ENCODE assay signal across 9 mouse cellular contexts in the genomic region with DNA sequence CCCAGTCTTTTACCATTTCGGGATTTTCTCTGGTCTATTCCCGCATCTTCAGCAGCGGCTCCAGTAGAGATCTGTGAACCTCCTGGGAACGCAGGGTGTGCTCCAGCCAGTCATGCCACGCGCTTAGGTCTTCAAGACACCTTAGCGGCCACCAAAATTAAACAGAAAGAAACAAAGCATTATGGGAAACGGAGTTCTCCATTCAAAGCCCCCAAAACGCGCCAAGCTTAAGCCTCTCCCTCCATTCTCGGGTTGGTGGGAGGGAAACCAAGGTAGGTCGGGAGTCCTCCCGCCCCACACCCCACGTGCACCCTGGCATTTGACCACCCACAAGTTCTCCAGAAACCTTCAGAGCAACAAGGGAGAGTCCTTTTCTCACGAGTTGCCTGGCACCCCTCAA. TPM values are rescaled to one million over a fixed set of nuclear protein-coding genes. Genes with fewer than 3 reads are reported as not detected.
DNase-seq lines count a peak whose midpoint lies in the region; ATAC-seq and TF ChIP-seq lines count a peak whose summit lies in the region.
"Had no signal": no experiment of that assay in that cellular context is flagged by ENCODE, and none has a peak within 500 bp of the region (broad histone marks: within the 10 kb centered on the region; RNA-seq: fewer than 3 reads in every experiment).

No protein-coding gene starts in this region.

- H3K36me3 ChIP-seq in heart, postnatal 0 days (replicated peaks; ENCODE audit: control insufficient read depth, insufficient read depth, low read length) = no peaks in the 10 kb centered on the region
- H3K36me3 ChIP-seq in hindbrain, postnatal 0 days (ENCODE audit: insufficient read depth, low read length) = no peaks in the 10 kb centered on the region
- no peaks in the 10 kb centered on the region for H3K36me3 ChIP-seq in neural tube, embryonic 13.5 days

- H3K27me3 ChIP-seq in heart, postnatal 0 days (ENCODE audit: control insufficient read depth, insufficient read depth, low read length) = peaks cover 19% of the 10 kb centered on the region; the same call in 1 of the 2 replicates
- no peaks in the 10 kb centered on the region for H3K27me3 ChIP-seq in hindbrain, postnatal 0 days (ENCODE audit: insufficient read depth, low read length)
- H3K27me3 ChIP-seq in neural tube, embryonic 13.5 days = peaks cover 28% of the 10 kb centered on the region

- WGBS in heart, postnatal 0 days = 23% methylated on average over 15 of the region's 15 CpGs
- WGBS in hindbrain, postnatal 0 days = 20% methylated on average over 15 of the region's 15 CpGs
- WGBS in neural tube, embryonic 13.5 days = 16% methylated on average over 15 of the region's 15 CpGs

- no peak for DNase-seq in heart, postnatal 0 days (ENCODE audit: low spot score)
- no peak for DNase-seq in heart, postnatal 10 days
- DNase-seq in hindbrain, postnatal 0 days (ENCODE audit: low spot score) = peak; percentile 2
- no peak for DNase-seq in cerebellum, adult 8-10 months
- DNase-seq in natural killer cell, adult 2 months (ENCODE audit: low spot score in 2 of 2) = no peak
- DNase-seq in adipocyte (ENCODE audit: low spot score) = no peak

- no peaks in the 10 kb centered on the region for H3K4me1 ChIP-seq in heart, postnatal 0 days (ENCODE audit: control insufficient read depth, insufficient read depth)
- no peaks in the 10 kb centered on the region for H3K4me1 ChIP-seq in hindbrain, postnatal 0 days (ENCODE audit: insufficient read depth, low read length)
- peaks cover 11% of the 10 kb centered on the region; the same call in 1 of the 2 replicates for H3K4me1 ChIP-seq in neural tube, embryonic 13.5 days (replicated peaks)

- no peak for TF ChIP-seq CTCF in heart, postnatal 0 days (IDR thresholded peaks at IDR 0.05; ENCODE audit: low read depth)
- TF ChIP-seq CTCF in hindbrain, postnatal 0 days (IDR thresholded peaks at IDR 0.05; ENCODE audit: low read depth) = no peak

- TF ChIP-seq EP300 in heart, postnatal 0 days (IDR thresholded peaks at IDR 0.05; ENCODE audit: low read depth) = no peak

- H3K9ac ChIP-seq in heart, postnatal 0 days (replicated peaks; ENCODE audit: low read depth, low read length) = no peak overlapping the region
- no peak overlapping the region for H3K9ac ChIP-seq in hindbrain, postnatal 0 days (replicated peaks; ENCODE audit: low read length)
- peak overlapping the region; percentile 58 for H3K9ac ChIP-seq in neural tube, embryonic 13.5 days

- peak overlapping the region; percentile 67 for H3K4me2 ChIP-seq in heart, postnatal 0 days (ENCODE audit: low read depth, low read length)
- peak overlapping the region; percentile 82 for H3K4me2 ChIP-seq in hindbrain, postnatal 0 days (ENCODE audit: low read depth, low read length)
- H3K4me2 ChIP-seq in neural tube, embryonic 13.5 days = peak overlapping the region; percentile 88

- intact Hi-C loops in heart, postnatal 10 days (cut with DNase I) = no loop called here

- H3K4me3 ChIP-seq in heart, postnatal 0 days (ENCODE audit: low read depth, low read length) = peak overlapping the region; percentile 52
- H3K4me3 ChIP-seq in hindbrain, postnatal 0 days (ENCODE audit: low read length) = peak overlapping the region; percentile 41
- peak overlapping the region; percentile 45 for H3K4me3 ChIP-seq in neural tube, embryonic 13.5 days
- H3K4me3 ChIP-seq: myocyte had no signal

- H3K27ac ChIP-seq in heart, postnatal 0 days (ENCODE audit: low read depth) = no peak overlapping the region
- H3K27ac ChIP-seq in hindbrain, postnatal 0 days = no peak overlapping the region
- no peak overlapping the region for H3K27ac ChIP-seq in neural tube, embryonic 13.5 days (replicated peaks)

- no peak for ATAC-seq in heart, postnatal 0 days (ENCODE audit: insufficient read depth, low read depth)
- peak; percentile 34 for ATAC-seq in common myeloid progenitor, adult 5-6 weeks (replicated peaks; ENCODE audit: low read depth, poor library complexity, severe bottlenecking)
- ATAC-seq in hindbrain, postnatal 0 days = no peak
- no peak for ATAC-seq in neural tube, embryonic 13.5 days (ENCODE audit: low read depth)

- H3K9me3 ChIP-seq in heart, postnatal 0 days (replicated peaks; ENCODE audit: control insufficient read depth, low read length) = no peaks in the 10 kb centered on the region
- no peaks in the 10 kb centered on the region for H3K9me3 ChIP-seq in hindbrain, postnatal 0 days (ENCODE audit: low read length)
- no peaks in the 10 kb centered on the region for H3K9me3 ChIP-seq in neural tube, embryonic 13.5 days

RNA-seq across cellular contexts. Expression of gene Ccdc160, which starts 47.2 kb away (rescaled TPM):
- total RNA-seq in heart, postnatal 0 days (2014; rRNA removed; ENCODE audit: low replicate concordance) = not detected in 2 replicates
- polyA plus RNA-seq in heart, postnatal 0 days (2015; fragmentation: Nextera tagmentation; extraction: Ambion mirVana) = 0.56 and 0.72 TPM in 2 replicates
- total RNA-seq in heart, postnatal 10 days (2021) = under 1 TPM; 0.45 to 0.72 TPM
- not detected in 2 replicates for total RNA-seq in common myeloid progenitor, adult 5-6 weeks (2017)
- total RNA-seq in hindbrain, postnatal 0 days (2014; rRNA removed) = 1.7 and 3.0 TPM in 2 replicates
- 5.5 and 5.8 TPM in 2 replicates for polyA plus RNA-seq in hindbrain, postnatal 0 days (2015; fragmentation: Nextera tagmentation; extraction: Ambion mirVana)
- 4.7 and 5.1 TPM in 2 replicates for polyA plus RNA-seq in neural tube, embryonic 13.5 days (2015; fragmentation: Nextera tagmentation; extraction: Ambion mirVana)
- polyA plus RNA-seq: myocyte had no signal
